Comparison of ENCODE assay signal across 8 mouse cellular contexts in genomic region chr2:130628424-130628823, GRCm38 (mm10). TPM values are rescaled to one million over a fixed set of nuclear protein-coding genes. Genes with fewer than 3 reads are reported as not detected.
DNase-seq lines count a peak whose midpoint lies in the region; ATAC-seq lines count a peak whose summit lies in the region.

No protein-coding gene starts in this region.

- H3K27me3 ChIP-seq in intestine, embryonic 14.5 days (replicated peaks; ENCODE audit: control insufficient read depth, insufficient read depth, low read length), result peaks cover under 1% of the 10 kb centered on the region; the same call in 1 of the 2 replicates
- H3K27me3 ChIP-seq in neural tube, embryonic 13.5 days, result peaks cover 3% of the 10 kb centered on the region

- ATAC-seq in intestine, embryonic 14.5 days (replicated peaks; ENCODE audit: low FRiP score, low TSS enrichment, low read depth), result no peak
- no peak for ATAC-seq in neural tube, embryonic 13.5 days (ENCODE audit: low read depth)

- intact Hi-C loops in left cerebral cortex, postnatal 36 days (cut with DNase I), result no loop called here

- H3K4me2 ChIP-seq in intestine, embryonic 14.5 days (ENCODE audit: low read length), result peak overlapping the region; percentile 91
- peak overlapping the region; percentile 98 for H3K4me2 ChIP-seq in neural tube, embryonic 13.5 days

- H3K4me1 ChIP-seq in intestine, embryonic 14.5 days (replicated peaks; ENCODE audit: control insufficient read depth, insufficient read depth, low read length), result peaks cover 10% of the 10 kb centered on the region
- peaks cover 15% of the 10 kb centered on the region for H3K4me1 ChIP-seq in neural tube, embryonic 13.5 days (replicated peaks)

- H3K9ac ChIP-seq in intestine, embryonic 14.5 days (ENCODE audit: low read length), result no peak overlapping the region
- peak overlapping the region; percentile 91; the same call in 1 of the 2 replicates for H3K9ac ChIP-seq in neural tube, embryonic 13.5 days

- H3K36me3 ChIP-seq in intestine, embryonic 14.5 days (ENCODE audit: control insufficient read depth, insufficient read depth, low read length), result peaks cover 30% of the 10 kb centered on the region
- peaks cover 33% of the 10 kb centered on the region for H3K36me3 ChIP-seq in neural tube, embryonic 13.5 days

- peak; percentile 29 for DNase-seq in embryo, embryonic 10.5 days (ENCODE audit: low spot score)
- DNase-seq in embryo, embryonic 9.5 days (ENCODE audit: extremely low spot score), result no peak
- peak; percentile 31 for DNase-seq in thymus, postnatal 14 days
- DNase-seq in thymus, adult 18-20 months, result no peak
- no peak for DNase-seq in intestine, embryonic 14.5 days (ENCODE audit: low spot score)
- no peak for DNase-seq in left cerebral cortex, postnatal 36 days (ENCODE audit: low spot score in 2 of 2)
- DNase-seq in gastrocnemius, postnatal 25 days, result no peak

- peak overlapping the region; percentile 97; the same call in 1 of the 2 replicates for H3K4me3 ChIP-seq in intestine, embryonic 14.5 days (ENCODE audit: low read depth, low read length)
- H3K4me3 ChIP-seq in neural tube, embryonic 13.5 days, result peak overlapping the region; percentile 75; the same call in 1 of the 2 replicates

- H3K9me3 ChIP-seq in intestine, embryonic 14.5 days (ENCODE audit: control insufficient read depth, low read length), result no peaks in the 10 kb centered on the region
- H3K9me3 ChIP-seq in neural tube, embryonic 13.5 days, result no peaks in the 10 kb centered on the region

- 65% methylated on average over 3 of the region's 3 CpGs for WGBS in intestine, embryonic 14.5 days
- WGBS in neural tube, embryonic 13.5 days, result 60% methylated on average over 3 of the region's 3 CpGs

- no peak overlapping the region for H3K27ac ChIP-seq in intestine, embryonic 14.5 days (ENCODE audit: low read depth)
- no peak overlapping the region for H3K27ac ChIP-seq in neural tube, embryonic 13.5 days (replicated peaks)

RNA-seq across cellular contexts. Expression of gene Fastkd5, which starts 1.4 kb away (rescaled TPM):
- 17.2 and 17.7 TPM in 2 replicates for polyA plus RNA-seq in intestine, embryonic 14.5 days (2014; fragmentation: Nextera tagmentation; extraction: Ambion mirVana)
- polyA plus RNA-seq in neural tube, embryonic 13.5 days (2015; fragmentation: Nextera tagmentation; extraction: Ambion mirVana), result 13.1 and 13.8 TPM in 2 replicates
- 1 to 10 TPM; 7.7 to 8.9 TPM for total RNA-seq in left cerebral cortex, postnatal 36 days (2021)
- 1 to 10 TPM; 5.0 to 6.4 TPM for total RNA-seq in gastrocnemius, postnatal 25 days (2021)

RNA-seq across cellular contexts. Expression of gene Ubox5, which starts 1.4 kb away (rescaled TPM):
- 15.9 and 17.2 TPM in 2 replicates for polyA plus RNA-seq in intestine, embryonic 14.5 days (2014; fragmentation: Nextera tagmentation; extraction: Ambion mirVana)
- 10.8 and 12.4 TPM in 2 replicates for polyA plus RNA-seq in neural tube, embryonic 13.5 days (2015; fragmentation: Nextera tagmentation; extraction: Ambion mirVana)
- 10 to 100 TPM in 1 of 2 experiments, 1 to 10 TPM in 1; 9.7 to 11.3 TPM for total RNA-seq in left cerebral cortex, postnatal 36 days (2021)
- total RNA-seq in gastrocnemius, postnatal 25 days (2021), result 1 to 10 TPM; 3.3 to 3.8 TPM

RNA-seq across cellular contexts. Expression of gene Lzts3, which starts 14.2 kb away (rescaled TPM):
- 4.0 and 5.2 TPM in 2 replicates for polyA plus RNA-seq in intestine, embryonic 14.5 days (2014; fragmentation: Nextera tagmentation; extraction: Ambion mirVana)
- 10.5 and 10.7 TPM in 2 replicates for polyA plus RNA-seq in neural tube, embryonic 13.5 days (2015; fragmentation: Nextera tagmentation; extraction: Ambion mirVana)
- total RNA-seq in left cerebral cortex, postnatal 36 days (2021), result 100 to 1,000 TPM; 183 to 206 TPM
- total RNA-seq in gastrocnemius, postnatal 25 days (2021), result 1 to 10 TPM; 2.1 to 2.4 TPM

RNA-seq across cellular contexts. Expression of gene Ddrgk1, which starts 36.0 kb away (rescaled TPM):
- 67.9 and 68.1 TPM in 2 replicates for polyA plus RNA-seq in intestine, embryonic 14.5 days (2014; fragmentation: Nextera tagmentation; extraction: Ambion mirVana)
- polyA plus RNA-seq in neural tube, embryonic 13.5 days (2015; fragmentation: Nextera tagmentation; extraction: Ambion mirVana), result 64.6 and 72.3 TPM in 2 replicates
- 100 to 1,000 TPM in 1 of 2 experiments, 10 to 100 TPM in 1; 97.9 to 102 TPM for total RNA-seq in left cerebral cortex, postnatal 36 days (2021)
- 100 to 1,000 TPM in 1 of 2 experiments, 10 to 100 TPM in 1; 84.6 to 103 TPM for total RNA-seq in gastrocnemius, postnatal 25 days (2021)

RNA-seq across cellular contexts. Expression of gene Itpa, which starts 39.0 kb away (rescaled TPM):
- 86.7 and 95.7 TPM in 2 replicates for polyA plus RNA-seq in intestine, embryonic 14.5 days (2014; fragmentation: Nextera tagmentation; extraction: Ambion mirVana)
- 121 and 134 TPM in 2 replicates for polyA plus RNA-seq in neural tube, embryonic 13.5 days (2015; fragmentation: Nextera tagmentation; extraction: Ambion mirVana)
- 10 to 100 TPM; 39.5 to 42.1 TPM for total RNA-seq in left cerebral cortex, postnatal 36 days (2021)
- 10 to 100 TPM; 11.9 to 13.3 TPM for total RNA-seq in gastrocnemius, postnatal 25 days (2021)

Comparison
In these comparisons a context has a peak if more than half of its experiments do, and no peak if none do; other contexts are left out.
1. DNase-seq: peak in embryo, embryonic 10.5 days (single experiment) and thymus, postnatal 14 days (single experiment); none in embryo, embryonic 9.5 days (single experiment), thymus, adult 18-20 months (0 of 2), intestine, embryonic 14.5 days (single experiment), left cerebral cortex, postnatal 36 days (0 of 2) and gastrocnemius, postnatal 25 days (single experiment).
2. RNA of gene Lzts3, which starts 14.2 kb away (total RNA-seq): 183 to 206 TPM in left cerebral cortex, postnatal 36 days; 2.1 to 2.4 TPM in gastrocnemius, postnatal 25 days; every median in the first group is over 10 times any median in the second.